ENCODE assay signal across 10 mouse cellular contexts in genomic region chrX:52799566-52799965, GRCm38 (mm10). TPM values are rescaled to one million over a fixed set of nuclear protein-coding genes. Genes with fewer than 3 reads are reported as not detected.
DNase-seq lines count a peak whose midpoint lies in the region; ATAC-seq and TF ChIP-seq lines count a peak whose summit lies in the region.
"Had no signal": no experiment of that assay in that cellular context is flagged by ENCODE, and none has a peak within 500 bp of the region (broad histone marks: within the 10 kb centered on the region; RNA-seq: fewer than 3 reads in every experiment).

No protein-coding gene starts in this region.

- 18% methylated on average over 6 of the region's 6 CpGs for WGBS in kidney, adult 2 months
- WGBS in kidney, embryonic 16.5 days: 56% methylated on average over 6 of the region's 6 CpGs
- WGBS in liver, embryonic 14.5 days (ENCODE audit: insufficient replicate concordance): 25% methylated on average over 6 of the region's 6 CpGs

- H3K27ac ChIP-seq in kidney, adult 2 months (ENCODE audit: insufficient read depth, low read depth, low read length): no peak overlapping the region
- no peak overlapping the region for H3K27ac ChIP-seq in kidney, embryonic 16.5 days (ENCODE audit: low read length)
- no peak overlapping the region for H3K27ac ChIP-seq in liver, embryonic 14.5 days
- H3K27ac ChIP-seq: heart, embryonic 10.5 days had no signal

- H3K9ac ChIP-seq in kidney, embryonic 16.5 days (replicated peaks; ENCODE audit: low read length): no peak overlapping the region
- no peak overlapping the region for H3K9ac ChIP-seq in liver, embryonic 14.5 days (replicated peaks)

- no peaks in the 10 kb centered on the region for H3K36me3 ChIP-seq in kidney, adult 2 months (ENCODE audit: control insufficient read depth, insufficient read depth, low read length)
- no peaks in the 10 kb centered on the region for H3K36me3 ChIP-seq in kidney, embryonic 16.5 days (ENCODE audit: insufficient read depth, low read length)
- no peaks in the 10 kb centered on the region for H3K36me3 ChIP-seq in E14TG2a.4 (ENCODE audit: insufficient read depth, low read length)
- H3K36me3 ChIP-seq in liver, embryonic 14.5 days (replicated peaks; ENCODE audit: control insufficient read depth, insufficient read depth, low read depth): no peaks in the 10 kb centered on the region
- H3K36me3 ChIP-seq: heart, embryonic 10.5 days had no signal

- no peak for ATAC-seq in kidney, embryonic 16.5 days (ENCODE audit: low FRiP score, low TSS enrichment)
- ATAC-seq in liver, embryonic 14.5 days (ENCODE audit: insufficient read depth): no peak
- ATAC-seq in granulocyte monocyte progenitor cell, adult 5-6 weeks (replicated peaks; ENCODE audit: poor library complexity, severe bottlenecking): no peak

- TF ChIP-seq CTCF in kidney, adult 2 months (conservative IDR thresholded peaks at IDR 0.05; ENCODE audit: insufficient read depth, insufficient read length, low read depth, low read length): 0 out of 2 replicates have a peak, but pooled peaks have one; percentile 10
- peak; percentile 36; the same call in 1 of the 2 replicates for TF ChIP-seq CTCF in E14TG2a.4 (conservative IDR thresholded peaks at IDR 0.05; ENCODE audit: low read length)
- peak; percentile 50 for TF ChIP-seq CTCF in liver, embryonic 14.5 days (IDR thresholded peaks at IDR 0.05; ENCODE audit: low read depth)

- H3K27me3 ChIP-seq in kidney, adult 2 months (replicated peaks; ENCODE audit: control insufficient read depth, insufficient read depth, low read length): no peaks in the 10 kb centered on the region
- H3K27me3 ChIP-seq in kidney, embryonic 16.5 days (ENCODE audit: insufficient read depth, low read length): 0 out of 2 replicates have a peak, but pooled peaks cover 2% of the 10 kb centered on the region
- H3K27me3 ChIP-seq in E14TG2a.4 (ENCODE audit: insufficient read depth, low read length): no peaks in the 10 kb centered on the region
- H3K27me3 ChIP-seq in liver, embryonic 14.5 days (ENCODE audit: control insufficient read depth, insufficient read depth, low read length): no peaks in the 10 kb centered on the region

- TF ChIP-seq POLR2A in kidney, adult 2 months (IDR thresholded peaks at IDR 0.05; ENCODE audit: low read depth, low read length): no peak

- no peak for DNase-seq in kidney, adult 2 months
- DNase-seq in 416B (ENCODE audit: low read depth): peak; percentile 24
- DNase-seq in liver, embryonic 14.5 days (ENCODE audit: low read depth in 3 of 3, low spot score in 3 of 3): no peak
- DNase-seq in adipocyte (ENCODE audit: low spot score): no peak
- DNase-seq: kidney, adult 8-10 months had no signal

- H3K4me2 ChIP-seq in kidney, embryonic 16.5 days (replicated peaks; ENCODE audit: low read depth, low read length): no peak overlapping the region
- no peak overlapping the region for H3K4me2 ChIP-seq in liver, embryonic 14.5 days (ENCODE audit: low read depth)

- no peaks in the 10 kb centered on the region for H3K4me1 ChIP-seq in kidney, adult 2 months (ENCODE audit: control insufficient read depth, insufficient read depth, low read length)
- 0 out of 2 replicates have a peak, but pooled peaks cover 4% of the 10 kb centered on the region for H3K4me1 ChIP-seq in kidney, embryonic 16.5 days (ENCODE audit: insufficient read depth, low read length)
- H3K4me1 ChIP-seq in E14TG2a.4 (replicated peaks; ENCODE audit: low read depth, low read length): peaks cover 41% of the 10 kb centered on the region
- no peaks in the 10 kb centered on the region for H3K4me1 ChIP-seq in liver, embryonic 14.5 days (replicated peaks; ENCODE audit: control insufficient read depth in 2 of 2, insufficient read depth in 2 of 2, low read length in 1 of 2)

- no peaks in the 10 kb centered on the region for H3K9me3 ChIP-seq in kidney, embryonic 16.5 days (ENCODE audit: low read length)
- no peaks in the 10 kb centered on the region for H3K9me3 ChIP-seq in E14TG2a.4 (ENCODE audit: low read length)
- no peaks in the 10 kb centered on the region for H3K9me3 ChIP-seq in liver, embryonic 14.5 days (ENCODE audit: control insufficient read depth, low read length)
- H3K9me3 ChIP-seq: heart, embryonic 10.5 days had no signal

- H3K4me3 ChIP-seq in kidney, adult 2 months (ENCODE audit: insufficient read depth, low read depth, low read length): no peak overlapping the region
- no peak overlapping the region for H3K4me3 ChIP-seq in kidney, embryonic 16.5 days (ENCODE audit: low read length)
- no peak overlapping the region for H3K4me3 ChIP-seq in E14TG2a.4 (replicated peaks; ENCODE audit: low read length)
- H3K4me3 ChIP-seq in liver, embryonic 14.5 days (ENCODE audit: insufficient read depth in 1 of 2, low read depth in 2 of 2, low read length in 2 of 2): no peak overlapping the region
- H3K4me3 ChIP-seq: heart, embryonic 10.5 days had no signal

- no peak for TF ChIP-seq EP300 in liver, embryonic 14.5 days (IDR thresholded peaks at IDR 0.05; ENCODE audit: low read depth)

RNA-seq across cellular contexts. Expression of gene Ccdc160, which starts 8.6 kb away (rescaled TPM):
- polyA plus RNA-seq in kidney, adult 2 months (2012; rRNA removed): 1.0 and 1.1 TPM in 2 replicates
- polyA plus RNA-seq in kidney, embryonic 16.5 days (2015; fragmentation: Nextera tagmentation; extraction: Ambion mirVana): 6.3 and 7.2 TPM in 2 replicates
- polyA plus RNA-seq in liver, embryonic 14.5 days (2012; rRNA removed): 0.07 TPM in 1 of 2 replicates, not detected in the other
- 0.09 and 0.14 TPM in 2 replicates for polyA plus RNA-seq in liver, embryonic 14.5 days (2014; fragmentation: Nextera tagmentation; extraction: Ambion mirVana)
- total RNA-seq in granulocyte monocyte progenitor cell, adult 5-6 weeks (2014; fragmentation: Nextera tagmentation): not detected in 2 replicates
- total RNA-seq in granulocyte monocyte progenitor cell, adult 5-6 weeks (2017): not detected in 2 replicates
- total RNA-seq: megakaryocyte-erythroid progenitor cell, adult 5-6 weeks had no signal
